Mouse (Mus musculus) kidney, postnatal 10 days (tissue): Measurements from ENCODE around the gene Acvr1b.

Experiments used
- DNase-seq: peaks from one replicate; pipeline ENCODE4 v3.0.0; 2021; ENCODE audit warnings: mixed read lengths

Acvr1b gene

DNA sequence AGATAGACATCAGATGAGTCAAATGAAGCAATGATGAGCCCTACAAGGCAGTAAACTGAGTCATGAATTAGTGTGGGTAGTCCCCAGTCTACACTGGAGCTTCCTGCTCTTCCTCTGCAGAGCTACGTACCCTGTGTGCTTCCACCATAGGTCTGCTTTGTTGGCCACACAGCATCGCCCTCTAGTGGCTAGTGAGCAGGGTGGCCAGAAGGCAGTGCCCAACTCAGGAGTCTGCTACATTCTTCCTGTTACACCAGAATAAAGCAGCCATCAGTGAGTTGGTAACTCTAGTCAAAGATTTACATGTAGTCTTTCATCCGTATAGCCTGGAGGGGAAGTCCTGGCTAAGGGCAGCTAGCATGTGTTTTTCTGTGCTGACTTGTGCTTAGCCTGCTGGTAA is 24.4 kb downstream of the Acvr1b start:
- DNase-seq, result peak; percentile 86

DNA sequence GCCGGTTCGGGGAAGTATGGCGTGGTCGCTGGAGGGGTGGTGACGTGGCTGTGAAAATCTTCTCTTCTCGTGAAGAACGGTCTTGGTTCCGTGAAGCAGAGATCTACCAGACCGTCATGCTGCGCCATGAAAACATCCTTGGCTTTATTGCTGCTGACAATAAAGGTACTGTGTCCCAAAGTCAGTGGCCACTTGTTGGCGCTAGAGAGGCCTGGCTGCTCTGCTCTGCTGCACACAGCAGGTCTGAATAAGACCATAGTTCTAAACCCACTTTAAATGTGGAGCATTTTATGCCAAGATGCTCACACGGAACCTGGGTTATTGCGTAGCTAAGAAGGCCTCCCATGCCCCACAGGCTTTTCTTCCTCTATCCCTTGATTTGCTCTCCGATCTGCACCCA is 25.0 kb downstream of the Acvr1b start:
- peak; percentile 51 for DNase-seq

DNA sequence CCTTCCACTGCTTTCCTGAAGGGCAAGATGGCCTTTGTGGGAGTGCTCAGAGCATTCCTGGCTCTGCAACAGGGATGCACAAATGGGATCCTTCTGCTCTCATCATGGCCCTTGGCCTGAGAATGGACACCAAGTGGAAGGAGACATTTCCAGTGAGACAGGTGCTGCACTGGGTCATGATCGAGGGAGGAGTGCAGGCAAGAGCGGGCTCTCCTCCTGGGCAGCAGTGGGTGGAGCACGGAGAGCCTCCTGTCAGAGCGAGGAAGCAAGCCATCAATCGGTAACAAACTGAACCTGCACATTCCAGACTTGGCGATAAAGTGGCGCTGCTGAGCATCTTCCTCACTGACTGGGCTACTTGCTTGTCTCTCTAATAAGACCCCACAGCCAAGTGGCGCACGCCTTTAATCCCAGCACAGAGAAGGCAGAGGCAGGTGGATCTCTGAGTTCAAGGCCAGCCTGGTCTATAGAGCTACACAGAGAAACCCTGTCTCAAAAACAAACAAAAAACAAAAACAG is 27.0 kb downstream of the Acvr1b start:
- DNase-seq, result no peak

DNA sequence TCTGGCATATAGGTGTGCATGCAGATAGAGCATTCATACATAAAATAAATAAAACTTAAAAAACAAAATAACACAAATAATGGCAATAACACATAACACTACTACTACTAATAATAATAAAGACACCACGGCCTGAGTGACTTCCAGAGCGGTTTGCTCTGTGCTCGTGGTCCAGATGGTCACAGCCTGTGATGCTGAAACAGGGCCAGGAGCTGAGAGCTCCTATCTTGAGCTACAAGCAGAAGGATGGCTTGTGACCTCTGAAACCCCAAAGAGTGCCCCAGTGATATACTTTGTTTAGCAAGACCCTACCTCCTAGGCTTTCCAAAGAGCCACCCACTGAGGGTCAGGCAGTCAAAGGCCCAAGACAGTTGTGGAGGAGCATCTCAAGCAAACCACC is 27.5 kb downstream of the Acvr1b start:
- no peak for DNase-seq

DNA sequence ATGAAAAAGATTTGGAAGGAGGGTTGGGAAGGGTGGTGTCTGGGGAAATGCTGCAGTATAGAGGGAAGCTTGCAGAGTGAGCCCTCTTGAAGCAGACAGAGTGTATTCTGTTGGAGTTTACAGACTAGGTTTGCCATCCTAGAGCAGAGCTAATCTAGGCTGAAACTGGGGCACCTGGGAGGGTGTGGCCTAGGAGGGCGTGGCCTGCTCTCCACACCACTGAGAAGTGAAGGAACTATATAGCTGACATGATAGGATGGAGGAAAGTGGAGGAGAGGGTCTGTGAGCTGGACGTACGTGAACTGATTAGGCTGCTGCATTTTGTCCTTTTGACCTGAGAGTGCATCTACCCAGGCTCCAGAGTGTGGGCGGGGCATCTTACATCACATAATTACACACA is 29.8 kb downstream of the Acvr1b start:
- no peak for DNase-seq

DNA sequence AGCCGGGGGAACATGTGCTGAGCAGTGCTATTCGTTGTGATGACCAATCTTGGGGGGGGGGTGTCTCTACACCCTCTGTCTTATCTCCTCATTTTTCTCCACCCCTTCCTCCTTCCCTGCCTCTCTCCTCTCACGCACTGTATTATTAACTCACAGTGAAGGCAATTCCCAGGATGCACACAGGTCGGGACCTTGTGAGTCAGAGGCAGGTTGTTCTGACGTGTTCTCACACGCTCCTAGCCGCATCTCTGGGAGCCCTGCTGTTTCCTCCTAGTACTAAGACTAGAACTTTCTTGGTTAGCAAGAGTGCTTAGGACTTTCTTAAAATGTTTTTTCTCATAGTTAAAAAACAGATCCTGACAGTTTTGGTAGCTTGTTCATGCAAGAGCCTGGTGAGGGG is 30.9 kb downstream of the Acvr1b start:
- DNase-seq, result no peak

DNA sequence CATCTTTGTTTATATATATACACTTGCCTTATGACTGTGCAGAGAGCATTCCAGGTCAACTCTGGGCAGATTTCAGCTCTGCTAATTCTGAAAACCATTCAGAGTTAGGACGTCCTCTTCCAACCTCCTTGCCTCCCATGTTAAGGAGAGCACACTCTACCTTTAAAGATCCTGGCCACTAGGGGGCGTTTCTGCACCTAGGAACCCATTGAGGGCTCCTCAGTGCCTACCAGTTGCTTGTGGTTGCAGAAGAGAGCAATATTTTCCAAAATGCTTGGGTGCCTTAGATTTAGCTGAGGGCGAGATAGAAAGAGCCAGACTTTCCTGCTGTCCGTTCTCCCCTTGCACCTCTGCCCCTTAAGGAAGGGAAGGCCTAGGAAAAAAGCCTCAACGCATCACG is 36.4 kb downstream of the Acvr1b start:
- peak; percentile 83 for DNase-seq

DNA sequence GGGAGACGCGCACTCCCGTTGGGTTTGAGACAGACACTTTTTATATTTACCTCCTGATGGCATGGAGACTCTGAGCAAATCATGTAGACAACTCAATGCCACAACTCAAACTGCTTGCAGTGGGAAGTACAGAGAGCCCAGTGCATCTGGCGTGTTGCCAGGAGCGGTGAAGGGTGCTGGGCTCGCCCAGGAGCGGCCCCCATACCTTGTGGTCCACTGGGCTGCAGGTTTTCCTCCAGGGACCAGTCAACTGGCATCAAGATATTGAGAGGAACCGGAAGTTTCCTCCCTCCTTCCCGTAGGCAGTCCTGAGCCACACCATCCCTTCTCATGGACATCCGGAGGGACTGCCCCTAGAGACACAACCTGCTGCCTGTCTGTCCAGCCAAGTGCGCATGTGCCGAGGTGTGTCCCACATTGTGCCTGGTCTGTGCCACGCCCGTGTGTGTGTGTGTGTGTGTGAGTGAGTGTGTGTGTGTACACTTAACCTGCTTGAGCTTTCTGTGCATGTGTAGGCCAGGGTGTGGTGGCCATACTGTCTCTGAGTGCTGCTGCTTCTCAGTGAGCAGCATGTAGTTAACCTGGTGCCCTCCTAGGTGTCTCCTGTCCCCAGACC is 37.2 kb downstream of the Acvr1b start:
- peak; percentile 65 for DNase-seq

DNA sequence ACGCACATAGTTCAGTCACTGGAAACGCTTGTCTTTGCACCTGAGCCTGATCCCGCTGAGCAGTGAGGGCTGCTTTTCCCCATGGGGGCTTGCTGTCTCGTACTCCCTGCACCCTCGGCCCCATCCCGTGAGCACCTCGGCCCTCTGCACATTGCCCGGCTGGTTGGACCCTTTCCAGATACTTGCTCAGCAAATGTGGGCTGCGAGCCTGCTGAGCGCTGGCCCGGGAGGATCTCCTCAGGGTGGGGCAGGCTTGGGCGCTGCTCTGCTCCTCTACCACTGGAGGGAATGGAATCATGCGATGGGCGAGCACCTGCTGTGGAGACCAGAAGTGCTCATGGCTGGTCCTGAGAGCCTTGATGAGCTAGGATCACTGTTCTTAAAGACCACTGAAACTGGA is 38.6 kb downstream of the Acvr1b start:
- peak; percentile 88 for DNase-seq

DNA sequence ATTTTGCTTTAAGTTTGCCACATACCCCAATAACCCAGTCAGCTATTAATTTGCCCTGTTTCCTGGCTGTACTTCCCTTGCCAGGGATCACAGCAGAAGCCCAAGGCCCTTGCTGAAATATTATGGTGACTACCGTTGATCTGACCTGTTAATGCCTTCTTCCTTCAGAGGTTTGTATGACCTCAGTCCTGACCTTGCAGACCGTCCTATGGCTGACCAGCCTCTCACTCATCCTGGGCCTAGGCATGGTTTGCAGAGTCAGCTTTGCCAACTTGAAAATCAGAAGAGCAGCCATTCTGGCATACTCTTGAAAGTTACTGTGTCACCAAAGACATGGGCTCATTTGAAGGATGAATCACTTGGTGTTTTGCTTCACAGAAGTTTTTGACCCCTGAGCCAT is 41.3 kb downstream of the Acvr1b start:
- no peak for DNase-seq

DNA sequence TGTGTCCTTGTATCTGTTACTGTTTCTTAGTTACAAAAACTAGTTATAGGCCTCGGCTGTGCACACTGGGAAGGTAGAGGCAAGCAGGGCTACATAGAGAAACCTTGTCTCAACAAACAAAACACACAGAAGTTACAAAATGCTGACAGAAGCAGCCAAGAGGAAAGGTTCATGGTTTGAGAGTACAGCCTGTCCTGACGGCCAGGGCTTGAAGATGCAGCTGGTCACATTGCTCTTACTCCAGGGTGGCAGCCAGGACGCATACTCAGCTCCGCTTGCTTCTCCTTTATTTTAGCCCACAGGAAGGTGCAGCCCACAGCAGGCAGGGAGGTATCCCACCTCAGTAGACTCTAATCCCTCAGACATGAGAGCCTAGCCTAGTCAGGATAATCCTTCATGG is 42.2 kb downstream of the Acvr1b start:
- no peak for DNase-seq

DNA sequence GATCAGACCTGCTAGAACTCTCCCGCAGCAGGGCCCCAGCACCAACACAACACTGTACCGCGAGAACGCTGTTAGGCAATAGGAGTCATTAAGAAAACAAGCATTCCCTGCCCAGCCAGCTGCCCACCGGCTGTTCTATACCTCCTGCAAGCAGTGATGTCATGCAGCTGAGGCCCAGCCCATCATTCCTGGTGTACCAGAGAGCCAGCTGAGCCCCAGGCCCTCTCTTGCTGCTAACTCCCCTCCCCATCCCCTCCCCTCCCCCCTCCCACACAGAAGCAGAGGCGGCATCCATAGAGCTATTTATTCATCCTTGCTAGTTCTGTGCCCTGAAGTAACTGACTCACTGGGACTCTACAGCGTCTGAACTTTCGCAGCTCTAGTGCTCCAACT is 47.0 kb downstream of the Acvr1b start:
- DNase-seq, result no peak

DNA sequence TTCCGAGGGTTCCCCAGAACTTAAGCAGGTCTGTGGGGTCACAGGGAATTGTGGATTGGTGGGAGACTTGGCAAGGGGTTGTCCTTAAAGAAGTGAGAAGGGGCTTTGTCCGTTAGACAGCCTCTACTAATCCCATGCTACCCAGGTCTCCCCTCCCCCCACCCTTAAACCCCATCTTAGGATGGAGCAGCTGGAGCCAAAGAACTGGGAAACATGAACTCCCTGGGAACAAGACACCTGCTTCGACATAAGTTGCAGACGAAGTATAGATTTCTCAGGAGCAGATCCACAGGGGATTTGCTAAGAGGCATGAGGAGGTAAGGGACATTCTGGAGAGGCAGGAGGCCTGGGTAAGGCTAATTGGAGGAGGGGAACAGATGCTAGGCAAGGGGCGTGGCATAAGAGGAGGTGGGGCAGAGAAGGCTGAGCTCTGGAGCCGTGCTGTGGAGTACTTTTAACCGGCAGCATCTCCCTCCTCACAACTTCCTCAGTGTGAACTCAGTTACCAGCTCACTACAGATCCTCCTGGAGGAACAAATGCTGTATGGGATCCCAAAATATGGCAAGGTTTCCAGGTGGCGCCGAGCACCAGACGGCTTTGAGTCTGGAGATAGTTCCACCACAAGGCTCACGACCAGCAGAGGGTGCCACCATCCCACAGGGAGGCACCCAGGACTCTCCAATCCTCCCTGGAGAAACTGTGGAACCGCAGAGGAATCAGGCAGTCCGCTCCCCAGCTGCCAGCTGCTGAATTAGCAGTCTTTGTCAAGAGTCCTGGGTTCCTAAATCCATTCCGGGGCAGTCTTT is 47.6 kb downstream of the Acvr1b start:
- DNase-seq, result peak; percentile 96

DNA sequence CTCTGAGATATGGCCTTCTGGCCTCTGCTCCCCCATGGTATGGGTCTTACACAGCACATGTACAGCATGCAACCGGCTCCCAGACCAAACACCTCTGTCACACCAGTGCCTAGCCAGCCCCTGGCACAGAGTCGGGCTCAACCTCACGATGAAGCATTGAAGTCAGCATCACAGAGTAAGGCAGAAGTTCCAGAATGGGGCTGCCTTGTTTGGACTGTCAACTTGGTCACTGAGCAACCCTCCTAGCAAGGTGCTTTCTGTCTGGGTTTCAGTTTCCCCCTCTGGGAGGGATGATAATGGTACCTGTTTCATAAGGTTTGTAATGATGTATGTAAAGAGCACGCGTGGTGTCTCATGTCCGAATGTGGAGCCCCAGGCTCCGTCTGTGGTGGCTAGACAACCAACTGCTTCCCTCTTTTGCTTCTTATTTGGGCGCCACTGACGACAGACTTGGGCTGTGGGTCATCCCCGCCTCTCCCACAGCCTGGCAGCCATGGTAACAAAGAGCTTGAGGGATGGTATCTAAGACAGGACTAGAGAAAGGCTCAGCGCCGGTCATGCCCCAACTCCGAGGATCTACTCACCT is 49.1 kb downstream of the Acvr1b start:
- DNase-seq, result no peak

DNA sequence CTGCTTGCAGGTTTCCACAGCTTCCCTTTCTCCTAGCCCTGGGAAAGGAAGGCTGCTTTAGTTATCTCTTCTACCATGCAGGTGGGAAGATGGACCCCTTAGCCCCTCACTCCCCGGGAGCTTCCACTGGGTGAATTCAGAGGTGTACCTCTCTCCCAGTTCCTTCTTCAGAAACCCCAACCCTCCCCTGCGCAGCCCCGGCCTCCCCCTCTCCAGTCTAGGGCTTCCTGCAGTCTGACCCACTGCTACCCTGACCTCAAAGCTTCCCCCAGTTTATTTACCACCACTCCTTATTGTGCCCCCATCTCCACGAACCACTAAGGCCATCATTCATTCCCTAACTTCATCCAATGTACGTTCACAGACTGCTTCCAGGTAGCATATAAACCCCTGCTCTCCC is 49.7 kb downstream of the Acvr1b start:
- DNase-seq, result no peak

DNA sequence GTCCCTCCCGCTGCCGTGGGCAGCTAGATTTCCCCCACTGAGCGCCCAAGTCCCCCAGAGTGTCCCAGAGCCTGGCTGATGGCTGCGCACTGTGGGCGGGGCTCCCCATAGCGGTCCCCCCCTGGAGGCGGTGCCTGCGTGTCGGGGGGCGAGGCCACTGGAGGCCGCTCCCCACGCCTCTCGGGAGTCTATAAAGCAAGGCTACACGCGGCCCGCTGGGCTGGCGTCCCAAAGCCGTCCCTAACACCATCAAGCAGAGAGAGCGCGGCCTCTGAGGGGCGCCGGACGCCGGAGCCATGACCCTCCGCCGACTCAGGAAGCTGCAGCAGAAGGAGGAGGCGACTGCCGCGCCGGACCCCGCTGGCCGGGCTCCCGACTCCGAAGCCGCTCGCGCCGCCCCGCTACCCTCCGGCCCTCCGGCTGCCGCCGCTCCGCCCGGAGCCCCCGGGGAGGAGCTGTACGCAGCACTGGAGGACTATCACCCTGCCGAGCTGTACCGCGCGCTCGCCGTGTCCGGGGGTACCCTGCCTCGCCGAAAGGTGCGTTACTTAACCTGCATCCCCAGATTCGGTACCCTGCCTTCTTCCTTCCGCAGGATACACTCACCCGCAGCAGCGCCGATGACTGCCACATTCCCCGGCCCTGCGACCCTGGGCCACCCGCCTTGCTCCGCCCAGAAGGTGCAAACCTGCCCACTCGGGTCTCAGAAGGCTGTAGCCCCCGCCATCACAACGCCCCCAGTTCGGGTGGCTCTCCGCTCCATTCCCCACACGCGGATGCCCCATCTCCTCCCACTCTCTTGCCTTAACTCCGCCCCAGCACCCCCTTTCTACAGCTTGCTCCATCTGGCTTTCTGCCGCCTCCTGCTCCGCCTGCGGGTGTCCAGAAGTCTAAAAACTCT is 50.4 kb downstream of the Acvr1b start, which contains the start of gene Grasp:
Gene Grasp, plus strand, starts transcription at position 183 of the 901 bp plus-strand sequence.
- DNase-seq, result peak; percentile 95

DNA sequence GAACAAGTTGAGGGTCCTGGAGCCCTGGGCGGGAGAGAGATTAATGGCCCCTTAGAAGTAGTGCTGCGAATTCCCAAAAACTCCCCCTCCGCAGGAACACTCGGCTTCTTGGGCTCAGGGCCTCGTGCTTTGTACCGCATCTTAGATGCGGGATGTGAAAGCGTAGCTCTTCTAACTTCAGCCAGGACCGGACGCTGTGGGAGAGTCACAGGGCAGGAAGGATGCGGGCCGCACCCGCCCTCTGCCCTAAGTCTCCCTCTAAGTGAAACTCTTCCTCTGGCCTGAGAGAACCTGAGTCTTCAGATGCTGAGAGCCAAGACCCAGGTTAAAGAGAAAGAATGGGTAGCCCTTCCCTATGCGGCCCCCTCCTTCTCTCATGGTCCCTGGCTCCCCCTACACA is 51.1 kb downstream of the Acvr1b start:
- peak; percentile 66 for DNase-seq

DNA sequence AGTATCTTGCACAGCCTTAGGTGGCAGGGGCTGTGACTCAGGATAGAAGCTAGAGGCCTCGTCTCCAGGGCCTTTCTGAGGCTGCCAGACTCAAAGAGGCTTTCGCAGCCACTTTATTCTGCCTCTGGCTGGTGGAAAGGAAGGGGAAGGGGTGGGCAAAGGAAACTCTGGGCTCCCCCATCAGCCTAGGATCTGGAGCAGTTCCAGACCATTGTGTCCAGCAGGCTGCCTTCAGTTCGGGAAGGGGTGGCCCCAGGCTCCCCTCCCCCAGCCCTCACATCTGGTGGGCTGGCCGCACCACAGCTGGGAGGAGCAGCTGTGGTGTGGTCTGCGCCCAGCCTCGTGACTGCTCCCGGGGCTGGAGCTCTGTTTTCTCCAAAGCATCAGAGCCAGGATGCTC is 54.1 kb downstream of the Acvr1b start:
- peak; percentile 91 for DNase-seq

DNA sequence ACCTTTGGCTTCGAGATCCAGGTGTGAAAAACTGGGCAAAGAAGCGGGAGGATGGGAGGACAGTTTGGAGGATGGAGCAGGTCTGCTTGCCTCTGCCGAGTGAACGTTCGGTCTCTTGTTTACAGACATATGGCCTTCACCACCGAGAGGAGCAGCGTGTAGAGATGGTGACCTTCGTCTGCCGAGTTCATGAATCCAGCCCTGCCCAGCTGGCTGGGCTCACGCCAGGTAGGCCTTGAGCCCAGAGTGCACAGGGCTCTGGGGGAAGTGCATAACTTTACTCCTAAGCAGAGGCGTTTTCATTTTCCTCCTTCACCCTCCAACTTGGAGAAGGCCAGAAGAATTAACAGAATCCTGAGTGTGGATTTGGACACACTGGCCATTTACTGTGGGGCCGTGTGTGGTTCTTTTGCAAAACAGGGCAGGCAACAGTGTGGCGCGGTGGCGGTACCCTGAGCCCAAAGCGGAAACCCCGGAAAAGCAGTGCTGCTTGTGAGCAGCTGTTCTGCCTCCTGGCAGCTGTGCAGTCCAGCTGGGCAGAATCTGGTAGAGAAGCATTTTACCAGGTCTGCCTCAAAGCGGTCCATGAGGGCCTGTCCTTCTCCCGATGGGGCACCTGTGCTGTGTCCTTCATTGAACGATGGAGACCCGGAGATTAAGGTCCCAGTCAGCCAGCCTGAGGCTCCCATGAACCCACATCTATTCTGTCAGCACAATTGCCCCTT is 55.2 kb downstream of the Acvr1b start:
- DNase-seq, result peak; percentile 50

DNA sequence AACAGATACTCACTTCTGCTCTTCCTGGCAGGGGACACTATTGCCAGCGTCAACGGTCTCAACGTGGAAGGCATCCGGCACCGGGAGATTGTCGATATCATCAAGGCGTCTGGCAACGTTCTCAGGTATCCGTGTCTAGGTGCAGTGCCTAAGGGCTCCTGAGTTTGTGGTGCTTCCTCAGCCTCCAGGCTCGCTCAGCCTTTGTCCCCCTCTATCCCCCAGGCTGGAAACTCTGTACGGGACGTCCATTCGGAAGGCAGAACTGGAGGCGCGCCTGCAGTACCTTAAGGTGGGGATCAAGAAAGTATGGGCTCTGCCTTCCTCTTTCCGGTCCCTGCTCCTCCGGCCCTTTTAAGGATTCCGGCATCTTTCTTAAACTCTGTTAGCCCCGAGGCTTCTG is 56.6 kb downstream of the Acvr1b start:
- DNase-seq, result no peak

DNA sequence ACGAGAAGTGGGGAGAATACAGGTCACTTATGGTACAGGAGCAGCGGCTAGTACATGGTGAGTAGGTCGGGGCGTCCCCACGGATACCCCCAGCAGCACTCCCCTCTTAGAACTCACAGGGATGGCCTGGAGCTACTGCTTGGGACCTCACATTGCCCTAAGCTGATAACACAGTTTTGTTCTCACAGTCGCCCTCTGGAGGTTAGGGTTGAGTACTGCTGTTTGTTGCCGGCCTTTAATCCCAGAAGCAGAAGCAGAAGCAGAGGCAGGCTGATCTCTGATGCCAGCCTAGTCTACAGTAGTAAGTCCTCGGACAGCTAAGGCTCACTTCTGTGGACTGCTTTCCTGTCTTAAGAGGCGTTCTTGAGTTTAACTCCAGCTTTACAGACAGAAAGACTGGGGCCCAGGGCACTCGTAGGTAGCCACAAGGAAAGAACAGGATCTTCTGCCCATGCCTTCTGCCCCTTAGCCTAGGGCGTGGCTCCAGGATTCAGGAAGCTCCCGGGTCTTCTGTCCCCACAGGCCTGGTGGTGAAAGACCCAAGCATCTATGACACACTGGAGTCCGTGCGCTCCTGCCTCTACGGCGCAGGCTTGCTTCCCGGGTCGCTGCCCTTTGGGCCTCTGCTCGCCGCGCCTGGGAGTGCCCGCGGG is 57.3 kb downstream of the Acvr1b start:
- peak; percentile 48 for DNase-seq
